Mouse (Mus musculus): ENCODE data around the gene Usp29. TPM values are rescaled to one million over a fixed set of nuclear protein-coding genes. Genes with fewer than 3 reads are reported as not detected.
"Not testable (repeated sequence)": the region's sequence is repeated elsewhere in the genome, so short reads cannot be mapped to it uniquely, and the experiment has no call there.

Usp29 gene
- total and polyA plus RNA-seq, 2 experiments: 0.09 TPM; not detected in 1

GRCm38 (mm10) chr7:6937040-6937439, 206.7 kb downstream of the Usp29 start:
- 44% methylated on average over 11 of the region's 11 CpGs for WGBS
- peak; percentile 48 for DNase-seq (ENCODE audit: extremely low read depth, low read depth, low spot score)
- no peaks in the 10 kb centered on the region for H3K27me3 ChIP-seq (ENCODE audit: control insufficient read depth, insufficient read depth, low read length)

GRCm38 (mm10) chr7:6940761-6941231, 210.4 kb downstream of the Usp29 start:
- Histone ChIP-seq H3K79me2 (ENCODE audit: control insufficient read depth, insufficient read depth, low read length) (no peaks in the 10 kb centered on the region), H3K27me3 (ENCODE audit: control insufficient read depth, insufficient read depth, low read length) (no peaks in the 10 kb centered on the region), H3K9ac (ENCODE audit: low read depth, low read length) (no peak overlapping the region), H3K4me1 (ENCODE audit: control insufficient read depth, insufficient read depth, low read length) (no peaks in the 10 kb centered on the region), H3K36me3 (ENCODE audit: control insufficient read depth, insufficient read depth, low read length) (no peaks in the 10 kb centered on the region), H3K4me3 (ENCODE audit: insufficient read depth, low read depth, low read length) (no peak overlapping the region), H3K27ac (replicated peaks; ENCODE audit: insufficient read depth, low read depth, low read length) (no peak overlapping the region)
- peak; percentile 18 for DNase-seq (ENCODE audit: extremely low read depth, low read depth, low spot score)
- TF ChIP-seq POLR2A (IDR thresholded peaks at IDR 0.05; ENCODE audit: extremely low read depth, insufficient read depth, low read length) (no peak), CTCF (IDR thresholded peaks at IDR 0.05; ENCODE audit: low read depth, low read length) (peak; percentile 59)
- 13% methylated on average over 16 of the region's 16 CpGs for WGBS

More at GRCm38 (mm10) chr7:6937040-6937439, 206.7 kb downstream of the Usp29 start:
- Histone ChIP-seq H3K36me3 (ENCODE audit: control insufficient read depth, insufficient read depth, low read length) (no peaks in the 10 kb centered on the region), H3K4me3 (ENCODE audit: insufficient read depth, low read depth, low read length) (no peak overlapping the region), H3K79me2 (ENCODE audit: control insufficient read depth, insufficient read depth, low read length) (no peaks in the 10 kb centered on the region), H3K4me1 (ENCODE audit: control insufficient read depth, insufficient read depth, low read length) (no peaks in the 10 kb centered on the region), H3K27ac (replicated peaks; ENCODE audit: insufficient read depth, low read depth, low read length) (no peak overlapping the region), H3K9ac (ENCODE audit: low read depth, low read length) (no peak overlapping the region)
- TF ChIP-seq CTCF (IDR thresholded peaks at IDR 0.05; ENCODE audit: low read depth, low read length) (peak; percentile 72), POLR2A (IDR thresholded peaks at IDR 0.05; ENCODE audit: extremely low read depth, insufficient read depth, low read length) (no peak)

- not testable (repeated sequence) for H3K9ac ChIP-seq (ENCODE audit: low read depth, low read length); DNase-seq (ENCODE audit: extremely low read depth, low read depth, low spot score); H3K27ac ChIP-seq (replicated peaks; ENCODE audit: insufficient read depth, low read depth, low read length); H3K36me3 ChIP-seq (ENCODE audit: control insufficient read depth, insufficient read depth, low read length); H3K4me3 ChIP-seq (ENCODE audit: insufficient read depth, low read depth, low read length); H3K4me1 ChIP-seq (ENCODE audit: control insufficient read depth, insufficient read depth, low read length); H3K79me2 ChIP-seq (ENCODE audit: control insufficient read depth, insufficient read depth, low read length); H3K27me3 ChIP-seq (ENCODE audit: control insufficient read depth, insufficient read depth, low read length)
- 94% methylated on average over 20 of the region's 20 CpGs for WGBS
These were observed 217.7 kb downstream of the Usp29 start for GRCm38 (mm10) chr7:6948061-6948460.

GRCm38 (mm10) chr7:6956576-6956975, 226.2 kb downstream of the Usp29 start:
- Histone ChIP-seq H3K79me2 (ENCODE audit: control insufficient read depth, insufficient read depth, low read length) (no peaks in the 10 kb centered on the region), H3K9ac (ENCODE audit: low read depth, low read length) (no peak overlapping the region), H3K36me3 (ENCODE audit: control insufficient read depth, insufficient read depth, low read length) (no peaks in the 10 kb centered on the region), H3K4me1 (ENCODE audit: control insufficient read depth, insufficient read depth, low read length) (no peaks in the 10 kb centered on the region), H3K27me3 (ENCODE audit: control insufficient read depth, insufficient read depth, low read length) (no peaks in the 10 kb centered on the region), H3K4me3 (ENCODE audit: insufficient read depth, low read depth, low read length) (no peak overlapping the region), H3K27ac (replicated peaks; ENCODE audit: insufficient read depth, low read depth, low read length) (no peak overlapping the region)
- 85% methylated on average over 4 of the region's 4 CpGs for WGBS
- no peak for DNase-seq (ENCODE audit: extremely low read depth, low read depth, low spot score)
- TF ChIP-seq CTCF (IDR thresholded peaks at IDR 0.05; ENCODE audit: low read depth, low read length) (no peak), POLR2A (IDR thresholded peaks at IDR 0.05; ENCODE audit: extremely low read depth, insufficient read depth, low read length) (no peak)

GRCm38 (mm10) chr7:6958574-6958973, 228.2 kb downstream of the Usp29 start:
- no peaks in the 10 kb centered on the region for H3K79me2 ChIP-seq (ENCODE audit: control insufficient read depth, insufficient read depth, low read length)
- no peaks in the 10 kb centered on the region for H3K36me3 ChIP-seq (ENCODE audit: control insufficient read depth, insufficient read depth, low read length)
- no peak overlapping the region for H3K9ac ChIP-seq (ENCODE audit: low read depth, low read length)
- no peaks in the 10 kb centered on the region for H3K27me3 ChIP-seq (ENCODE audit: control insufficient read depth, insufficient read depth, low read length)
- no peaks in the 10 kb centered on the region for H3K4me1 ChIP-seq (ENCODE audit: control insufficient read depth, insufficient read depth, low read length)
- no peak overlapping the region for H3K4me3 ChIP-seq (ENCODE audit: insufficient read depth, low read depth, low read length)
- 85% methylated on average over 1 of the region's 1 CpGs for WGBS
- H3K27ac ChIP-seq (replicated peaks; ENCODE audit: insufficient read depth, low read depth, low read length): no peak overlapping the region
- no peak for DNase-seq (ENCODE audit: extremely low read depth, low read depth, low spot score)
- no peak for TF ChIP-seq POLR2A (IDR thresholded peaks at IDR 0.05; ENCODE audit: extremely low read depth, insufficient read depth, low read length)
- no peak for TF ChIP-seq CTCF (IDR thresholded peaks at IDR 0.05; ENCODE audit: low read depth, low read length)

- no peaks in the 10 kb centered on the region for H3K27me3 ChIP-seq (ENCODE audit: control insufficient read depth, insufficient read depth, low read length)
- H3K9ac ChIP-seq (ENCODE audit: low read depth, low read length): no peak overlapping the region
- H3K4me3 ChIP-seq (ENCODE audit: insufficient read depth, low read depth, low read length): no peak overlapping the region
- DNase-seq (ENCODE audit: extremely low read depth, low read depth, low spot score): no peak
- TF ChIP-seq CTCF (IDR thresholded peaks at IDR 0.05; ENCODE audit: low read depth, low read length) (no peak), POLR2A (IDR thresholded peaks at IDR 0.05; ENCODE audit: extremely low read depth, insufficient read depth, low read length) (no peak)
- no peaks in the 10 kb centered on the region for H3K4me1 ChIP-seq (ENCODE audit: control insufficient read depth, insufficient read depth, low read length)
- 79% methylated on average over 1 of the region's 1 CpGs for WGBS
- no peak overlapping the region for H3K27ac ChIP-seq (replicated peaks; ENCODE audit: insufficient read depth, low read depth, low read length)
- H3K36me3 ChIP-seq (ENCODE audit: control insufficient read depth, insufficient read depth, low read length): no peaks in the 10 kb centered on the region
- no peaks in the 10 kb centered on the region for H3K79me2 ChIP-seq (ENCODE audit: control insufficient read depth, insufficient read depth, low read length)
These were observed 243.2 kb downstream of the Usp29 start for GRCm38 (mm10) chr7:6973566-6973965.
